Mouse (Mus musculus): ENCODE measurements around the gene B3gnt7. TPM values are rescaled to one million over a fixed set of nuclear protein-coding genes. Genes with fewer than 3 reads are reported as not detected.

Gene B3gnt7
- total RNA-seq, 1 experiment, result 103 TPM

GRCm38 (mm10) chr1:86343969-86344861 is 41.6 kb downstream of the B3gnt7 start:
- no peak for DNase-seq (ENCODE audit: low read depth, low spot score)
- H3K4me1 ChIP-seq (ENCODE audit: control insufficient read depth in 2 of 2, insufficient read depth in 2 of 2, low read length in 2 of 2, poor library complexity in 1 of 2), result no peaks in the 10 kb centered on the region; a peak in 1 of 4 replicates
- H3K36me3 ChIP-seq (ENCODE audit: control insufficient read depth, insufficient read depth, low read length, poor library complexity, severe bottlenecking), result peaks cover under 1% of the 10 kb centered on the region; the same call in 1 of the 2 replicates
- no peak overlapping the region for H3K4me3 ChIP-seq (ENCODE audit: insufficient read depth in 1 of 2, low read depth in 1 of 2, low read length in 2 of 2, poor library complexity in 1 of 2, severe bottlenecking in 1 of 2)
- in situ Hi-C loops (cut with MboI; ENCODE audit: low sequenced_read_pairs in 2 of 2, unreplicated experiment in 2 of 2), result no loop called here
- no peak for TF ChIP-seq CHD2 (IDR thresholded peaks at IDR 0.05; ENCODE audit: low read depth, low read length)
- TF ChIP-seq HCFC1 (IDR thresholded peaks at IDR 0.05; ENCODE audit: borderline replicate concordance, insufficient read depth, low read length), result no peak
- TF ChIP-seq ZNF384 (IDR thresholded peaks at IDR 0.05; ENCODE audit: low read depth, low read length), result no peak
- TF ChIP-seq ZC3H11A (IDR thresholded peaks at IDR 0.05; ENCODE audit: borderline replicate concordance, low read depth, low read length), result no peak
- TF ChIP-seq MAFK (IDR thresholded peaks at IDR 0.05; ENCODE audit: insufficient read depth, low read depth, low read length), result no peak
- no peak overlapping the region for H3K9ac ChIP-seq (ENCODE audit: insufficient read depth, low read depth, low read length, poor library complexity, severe bottlenecking)
- H3K9me3 ChIP-seq (ENCODE audit: control insufficient read depth, insufficient read depth, low read depth, low read length), result no peaks in the 10 kb centered on the region
- no peak overlapping the region for H3K27ac ChIP-seq (ENCODE audit: insufficient read depth, low read depth, low read length, poor library complexity, severe bottlenecking)

- H3K27ac ChIP-seq (ENCODE audit: insufficient read depth, low read depth, low read length, poor library complexity, severe bottlenecking), result no peak overlapping the region
- H3K4me1 ChIP-seq (ENCODE audit: control insufficient read depth in 2 of 2, insufficient read depth in 2 of 2, low read length in 2 of 2, poor library complexity in 1 of 2), result no peaks in the 10 kb centered on the region; a peak in 1 of 4 replicates
- DNase-seq (ENCODE audit: low read depth, low spot score), result no peak
- H3K9ac ChIP-seq (ENCODE audit: insufficient read depth, low read depth, low read length, poor library complexity, severe bottlenecking), result no peak overlapping the region
- in situ Hi-C loops (cut with MboI; ENCODE audit: low sequenced_read_pairs in 2 of 2, unreplicated experiment in 2 of 2), result no loop called here
- H3K9me3 ChIP-seq (ENCODE audit: control insufficient read depth, insufficient read depth, low read depth, low read length), result no peaks in the 10 kb centered on the region
- H3K36me3 ChIP-seq (ENCODE audit: control insufficient read depth, insufficient read depth, low read length, poor library complexity, severe bottlenecking), result peaks cover 7% of the 10 kb centered on the region; the same call in 1 of the 2 replicates
- TF ChIP-seq ZC3H11A (IDR thresholded peaks at IDR 0.05; ENCODE audit: borderline replicate concordance, low read depth, low read length), result no peak
- TF ChIP-seq ZNF384 (IDR thresholded peaks at IDR 0.05; ENCODE audit: low read depth, low read length), result no peak
- TF ChIP-seq MAFK (IDR thresholded peaks at IDR 0.05; ENCODE audit: insufficient read depth, low read depth, low read length), result no peak
- no peak for TF ChIP-seq CHD2 (IDR thresholded peaks at IDR 0.05; ENCODE audit: low read depth, low read length)
- no peak for TF ChIP-seq HCFC1 (IDR thresholded peaks at IDR 0.05; ENCODE audit: borderline replicate concordance, insufficient read depth, low read length)
- no peak overlapping the region for H3K4me3 ChIP-seq (ENCODE audit: insufficient read depth in 1 of 2, low read depth in 1 of 2, low read length in 2 of 2, poor library complexity in 1 of 2, severe bottlenecking in 1 of 2)
Measured at GRCm38 (mm10) chr1:86345069-86345468, 42.4 kb downstream of the B3gnt7 start.

GRCm38 (mm10) chr1:86345956-86346355 is 43.3 kb downstream of the B3gnt7 start:
- Histone ChIP-seq H3K36me3 (ENCODE audit: control insufficient read depth, insufficient read depth, low read length, poor library complexity, severe bottlenecking) (peaks cover 14% of the 10 kb centered on the region), H3K9me3 (ENCODE audit: control insufficient read depth, insufficient read depth, low read depth, low read length) (no peaks in the 10 kb centered on the region), H3K27ac (ENCODE audit: insufficient read depth, low read depth, low read length, poor library complexity, severe bottlenecking) (no peak overlapping the region), H3K4me1 (ENCODE audit: control insufficient read depth in 2 of 2, insufficient read depth in 2 of 2, low read length in 2 of 2, poor library complexity in 1 of 2) (no peaks in the 10 kb centered on the region; a peak in 1 of 4 replicates), H3K9ac (ENCODE audit: insufficient read depth, low read depth, low read length, poor library complexity, severe bottlenecking) (no peak overlapping the region), H3K4me3 (ENCODE audit: insufficient read depth in 1 of 2, low read depth in 1 of 2, low read length in 2 of 2, poor library complexity in 1 of 2, severe bottlenecking in 1 of 2) (no peak overlapping the region)
- TF ChIP-seq MAFK (IDR thresholded peaks at IDR 0.05; ENCODE audit: insufficient read depth, low read depth, low read length), result no peak
- no peak for DNase-seq (ENCODE audit: low read depth, low spot score)
- in situ Hi-C loops (cut with MboI; ENCODE audit: low sequenced_read_pairs in 2 of 2, unreplicated experiment in 2 of 2), result no loop called here

- Histone ChIP-seq H3K4me3 (ENCODE audit: insufficient read depth in 1 of 2, low read depth in 1 of 2, low read length in 2 of 2, poor library complexity in 1 of 2, severe bottlenecking in 1 of 2) (no peak overlapping the region), H3K27ac (ENCODE audit: insufficient read depth, low read depth, low read length, poor library complexity, severe bottlenecking) (no peak overlapping the region), H3K9me3 (ENCODE audit: control insufficient read depth, insufficient read depth, low read depth, low read length) (no peaks in the 10 kb centered on the region), H3K9ac (ENCODE audit: insufficient read depth, low read depth, low read length, poor library complexity, severe bottlenecking) (no peak overlapping the region), H3K4me1 (ENCODE audit: control insufficient read depth in 2 of 2, insufficient read depth in 2 of 2, low read length in 2 of 2, poor library complexity in 1 of 2) (no peaks in the 10 kb centered on the region; a peak in 2 of 4 replicates), H3K36me3 (ENCODE audit: control insufficient read depth, insufficient read depth, low read length, poor library complexity, severe bottlenecking) (peaks cover 25% of the 10 kb centered on the region)
- in situ Hi-C loops (cut with MboI; ENCODE audit: low sequenced_read_pairs in 2 of 2, unreplicated experiment in 2 of 2), result no loop called here
- no peak for DNase-seq (ENCODE audit: low read depth, low spot score)
- TF ChIP-seq ZNF384 (IDR thresholded peaks at IDR 0.05; ENCODE audit: low read depth, low read length) (no peak), ZC3H11A (IDR thresholded peaks at IDR 0.05; ENCODE audit: borderline replicate concordance, low read depth, low read length) (no peak), MAFK (IDR thresholded peaks at IDR 0.05; ENCODE audit: insufficient read depth, low read depth, low read length) (no peak), CHD2 (IDR thresholded peaks at IDR 0.05; ENCODE audit: low read depth, low read length) (no peak), HCFC1 (IDR thresholded peaks at IDR 0.05; ENCODE audit: borderline replicate concordance, insufficient read depth, low read length) (no peak)
Measured at GRCm38 (mm10) chr1:86346851-86347715, 44.5 kb downstream of the B3gnt7 start.

All from ES-E14 (cell line).